Mouse (Mus musculus) Patski (cell line): ENCODE data around the gene Pard3b. TPM values are rescaled to one million over a fixed set of nuclear protein-coding genes. Genes with fewer than 3 reads are reported as not detected.
A peak's percentile ranks its signal among the peaks of the same experiment; 100 is the strongest.

Experiments used
- ATAC-seq: fragments of 100-300 bp; one replicate; pipeline ENCODE4 v1.8.0; 2021
- CTCF ChIA-PET: fragments of 350-600 bp; sonication (Branson Sonifier 250); formaldehyde crosslinking; loops from one replicate; lab custom pipeline; 2022; ENCODE audit warnings: inconsistent platforms; lab: Charles Lee
- POLR2A ChIA-PET: fragments of 350-600 bp; sonication (Branson Sonifier 250); formaldehyde crosslinking; loops from one replicate; lab custom pipeline; 2022; ENCODE audit warnings: antibody characterized with exemption, inconsistent platforms; lab: Charles Lee
- DNase-seq: peaks from one replicate; pipeline ENCODE4 v3.0.0-alpha.2; 2011; ENCODE audit warnings: low read depth, low spot score
- H3K27me3 ChIP-seq: fragments of 371-371 bp; one replicate; pipeline ENCODE4 v1.5.1; 2021
- CTCF ChIP-seq: fragments of 100-300 bp; IDR thresholded peaks from one replicate; pipeline ENCODE4 v1.5.1; 2021
- in situ Hi-C: fragments of 300-500 bp; cut with MboI; formaldehyde crosslinking; loops from 3 replicates; pipeline ENCODE4 v1.11.1; 2018; ENCODE audit warnings: low pct_unique_long_range_greater_than_20kb, mixed read lengths
- polyA plus RNA-seq: library from polyadenylated mRNA; unstranded; gene quantifications from one replicate; pipeline ENCODE4 v1.2.3, GENCODE M21; 2021

Gene Pard3b
- polyA plus RNA-seq, 1 experiment from 2014 or later = 9.1 TPM

DNA sequence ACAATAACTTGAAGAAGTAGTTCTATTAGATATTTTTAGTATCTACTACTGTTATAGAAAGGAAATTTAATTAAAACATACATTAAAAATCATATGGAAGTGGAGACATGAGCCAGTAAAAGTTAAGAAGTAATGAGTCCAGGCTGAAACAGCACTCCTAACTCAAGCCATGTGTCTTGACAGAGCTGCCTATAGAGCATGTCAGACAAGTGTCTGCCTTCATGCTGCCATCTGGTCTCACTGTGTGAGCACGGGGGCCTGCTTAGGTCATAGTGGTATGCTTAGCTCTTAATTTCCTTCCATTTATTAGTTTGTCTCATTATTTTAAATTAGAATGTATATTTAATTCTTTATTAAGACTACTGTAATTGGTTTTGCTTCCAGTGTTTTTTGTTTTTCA, 517.3 kb downstream of the Pard3b start:
- no peak for ATAC-seq
- ChIA-PET POLR2A (no interaction called here), CTCF (interaction anchor here (1.4 kb wide), 1 partner anchor 14 kb away, joined by 3 read pairs; no protein-coding TSS in a partner anchor)
- no peaks in the 10 kb centered on the region for H3K27me3 ChIP-seq
- DNase-seq = no peak
- in situ Hi-C loops = no loop called here
- no peak for TF ChIP-seq CTCF

DNA sequence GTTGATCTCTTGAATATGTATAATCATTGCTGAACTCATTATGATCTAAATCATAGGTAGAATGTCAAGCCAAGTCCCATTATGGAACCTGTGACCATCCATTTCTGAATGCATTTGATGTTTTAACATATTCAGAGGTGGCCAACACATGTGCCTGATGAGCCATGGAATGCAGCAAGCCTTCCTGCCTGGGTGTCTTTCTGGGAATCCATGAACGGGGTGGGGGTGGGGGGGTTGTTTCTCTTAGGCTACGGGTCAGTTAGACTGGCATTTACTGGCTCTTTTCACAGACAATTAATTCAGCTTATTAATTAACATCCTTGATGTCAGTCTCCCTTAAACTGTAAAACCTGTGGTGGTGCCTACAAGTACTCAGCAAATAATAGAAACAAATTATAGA, 521.0 kb downstream of the Pard3b start:
- DNase-seq (peak; percentile 60), ATAC-seq (peak; percentile 12)
- ChIA-PET CTCF (no interaction called here), POLR2A (no interaction called here)
- H3K27me3 ChIP-seq = no peaks in the 10 kb centered on the region
- in situ Hi-C loops = no loop called here
- no peak for TF ChIP-seq CTCF

DNA sequence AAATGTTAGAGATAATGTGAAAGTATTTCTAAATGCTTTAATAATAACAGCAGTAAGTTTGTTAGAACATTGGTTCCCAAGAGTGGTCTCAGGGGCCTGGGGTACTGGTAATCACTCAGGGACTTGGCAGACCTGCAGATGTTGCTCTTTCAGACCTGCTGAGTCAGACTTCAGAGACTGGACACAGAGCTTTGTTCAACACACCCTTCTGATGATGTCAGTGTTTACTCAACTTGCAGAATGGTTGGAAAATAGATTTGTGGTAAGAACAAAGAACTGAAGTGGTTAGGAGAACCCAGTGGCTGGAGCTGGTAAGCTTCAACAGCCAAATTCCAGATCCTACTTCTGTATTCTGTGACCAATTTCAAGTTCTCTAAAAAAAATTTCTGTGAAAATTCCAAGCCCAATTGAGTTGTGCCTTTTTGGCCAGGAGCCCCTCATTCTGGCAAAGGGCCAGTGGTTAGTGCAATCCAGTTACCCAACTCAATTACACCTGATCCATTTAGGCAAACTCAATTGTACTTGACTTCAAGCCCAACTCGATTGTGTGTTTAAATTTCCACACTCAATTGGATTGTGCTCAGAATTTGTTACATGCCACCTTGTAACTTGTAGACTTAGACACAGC, 536.5 kb downstream of the Pard3b start:
- ChIA-PET POLR2A (no interaction called here), CTCF (no interaction called here)
- no peak for TF ChIP-seq CTCF
- in situ Hi-C loops = no loop called here
- peak; percentile 13 for DNase-seq
- no peaks in the 10 kb centered on the region for H3K27me3 ChIP-seq
- ATAC-seq = peak; percentile 26

DNA sequence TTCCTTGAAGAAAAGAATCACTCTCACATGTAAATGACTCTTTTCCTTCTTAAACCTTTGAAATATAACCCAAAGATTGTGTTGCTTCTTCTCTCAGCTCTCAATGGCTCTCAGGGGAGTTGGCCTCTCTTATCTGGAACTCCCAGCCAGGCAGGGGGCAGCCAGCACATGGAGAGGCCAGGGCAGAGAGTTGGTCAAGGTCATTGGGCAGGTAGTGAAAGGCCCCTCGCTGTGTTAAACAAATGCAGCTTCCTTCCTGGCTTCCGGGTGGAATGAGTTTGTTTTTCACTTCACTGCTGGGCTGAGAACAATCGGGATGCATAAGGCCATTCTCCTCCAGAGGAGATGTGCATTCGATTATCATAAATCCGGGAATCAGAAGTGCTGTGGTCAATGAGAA, 543.0 kb downstream of the Pard3b start:
- CTCF ChIA-PET = no interaction called here
- H3K27me3 ChIP-seq = no peaks in the 10 kb centered on the region
- DNase-seq = no peak
- POLR2A ChIA-PET = no interaction called here
- no peak for TF ChIP-seq CTCF
- ATAC-seq = no peak
- in situ Hi-C loops = no loop called here

DNA sequence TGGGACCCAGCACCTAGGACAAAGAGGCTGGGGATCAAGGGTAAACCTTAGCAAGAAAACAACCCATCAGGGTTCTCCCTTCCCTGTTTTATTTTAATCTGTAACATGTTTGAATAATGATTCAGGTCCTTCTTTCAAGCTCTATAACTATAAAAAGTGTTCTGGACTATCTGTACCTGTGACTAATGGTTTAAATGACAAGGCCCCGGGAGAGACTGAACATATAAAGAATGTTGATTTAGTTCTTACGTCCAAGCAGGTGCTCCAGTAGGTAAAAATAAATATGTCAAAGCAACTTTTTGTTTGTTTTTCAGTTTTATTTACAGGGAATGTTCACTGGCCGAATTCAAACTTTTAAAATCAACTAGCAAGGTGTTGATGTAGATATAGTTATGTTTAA, 544.0 kb downstream of the Pard3b start:
- ChIA-PET CTCF (no interaction called here), POLR2A (no interaction called here)
- DNase-seq = no peak
- ATAC-seq = no peak
- in situ Hi-C loops = no loop called here
- no peak for TF ChIP-seq CTCF
- no peaks in the 10 kb centered on the region for H3K27me3 ChIP-seq

DNA sequence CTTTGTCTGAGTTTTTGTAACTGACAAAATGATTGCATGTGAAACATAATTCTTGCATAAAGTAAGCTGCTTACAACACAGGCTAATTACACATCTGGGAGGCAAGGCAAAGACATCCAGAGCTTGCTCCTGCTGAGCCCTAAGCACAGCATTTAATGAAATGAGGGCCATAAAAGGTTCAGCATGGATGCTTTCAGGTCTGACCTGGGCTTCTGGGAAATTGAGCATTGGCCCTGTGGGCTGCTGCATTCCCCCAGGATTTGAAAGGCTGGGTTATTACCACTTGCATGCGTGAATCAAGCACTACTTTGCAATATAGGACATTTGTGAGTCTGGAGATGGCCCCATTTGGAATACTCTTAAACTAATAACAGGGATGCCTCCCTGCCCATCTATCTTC, 552.2 kb downstream of the Pard3b start:
- ATAC-seq = no peak
- ChIA-PET POLR2A (no interaction called here), CTCF (no interaction called here)
- no peaks in the 10 kb centered on the region for H3K27me3 ChIP-seq
- DNase-seq = no peak
- in situ Hi-C loops = no loop called here
- no peak for TF ChIP-seq CTCF

DNA sequence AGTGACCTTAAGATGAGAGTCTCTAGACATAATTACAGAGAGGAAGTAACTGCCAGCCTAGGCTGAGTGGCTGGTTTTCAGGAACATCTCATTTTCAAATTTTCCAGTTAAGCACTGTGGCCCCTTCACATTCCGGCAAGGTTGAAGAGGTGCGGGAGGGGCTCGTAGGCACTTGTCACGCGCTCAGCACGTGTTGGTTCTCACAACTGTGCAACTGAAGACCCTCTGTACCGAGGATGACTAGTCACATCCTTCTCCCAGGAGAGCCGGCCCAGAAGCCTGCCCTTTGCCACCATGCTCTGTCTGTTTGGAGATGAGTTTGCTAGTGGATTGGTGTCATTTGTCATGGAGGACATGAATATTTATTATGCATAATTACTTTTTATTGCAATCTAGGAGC, 558.9 kb downstream of the Pard3b start:
- ATAC-seq = no peak
- no peak for DNase-seq
- in situ Hi-C loops = no loop called here
- H3K27me3 ChIP-seq = no peaks in the 10 kb centered on the region
- POLR2A ChIA-PET = interaction anchor here (0.6 kb wide), 1 partner anchor 576 kb away, joined by 3 read pairs; no protein-coding TSS in a partner anchor
- CTCF ChIA-PET = no interaction called here
- no peak for TF ChIP-seq CTCF

DNA sequence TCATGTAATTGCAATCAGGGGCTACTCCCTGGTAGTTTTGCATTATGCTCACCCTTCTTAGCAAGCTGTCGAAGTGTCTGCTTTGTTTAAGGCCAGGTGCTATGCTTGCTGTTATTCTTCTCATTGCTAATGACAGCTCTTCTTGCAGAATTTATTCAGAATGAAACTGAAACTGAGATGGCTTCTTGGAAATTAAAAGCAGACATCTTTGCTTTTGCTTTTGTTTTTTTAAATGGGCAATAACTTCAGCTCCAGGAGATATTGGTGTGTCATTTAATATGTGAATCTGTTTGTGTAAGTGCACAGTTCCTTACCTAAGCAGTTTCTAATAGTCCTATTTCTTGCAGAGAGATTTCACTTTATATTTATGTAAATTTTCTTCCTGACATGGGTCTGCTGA, 562.3 kb downstream of the Pard3b start:
- ChIA-PET POLR2A (no interaction called here), CTCF (no interaction called here)
- DNase-seq (no peak), ATAC-seq (no peak)
- H3K27me3 ChIP-seq = no peaks in the 10 kb centered on the region
- TF ChIP-seq CTCF = no peak
- in situ Hi-C loops = loop anchor here (10.0 kb wide), 1 partner anchor 354 kb away; no protein-coding TSS in a partner anchor

DNA sequence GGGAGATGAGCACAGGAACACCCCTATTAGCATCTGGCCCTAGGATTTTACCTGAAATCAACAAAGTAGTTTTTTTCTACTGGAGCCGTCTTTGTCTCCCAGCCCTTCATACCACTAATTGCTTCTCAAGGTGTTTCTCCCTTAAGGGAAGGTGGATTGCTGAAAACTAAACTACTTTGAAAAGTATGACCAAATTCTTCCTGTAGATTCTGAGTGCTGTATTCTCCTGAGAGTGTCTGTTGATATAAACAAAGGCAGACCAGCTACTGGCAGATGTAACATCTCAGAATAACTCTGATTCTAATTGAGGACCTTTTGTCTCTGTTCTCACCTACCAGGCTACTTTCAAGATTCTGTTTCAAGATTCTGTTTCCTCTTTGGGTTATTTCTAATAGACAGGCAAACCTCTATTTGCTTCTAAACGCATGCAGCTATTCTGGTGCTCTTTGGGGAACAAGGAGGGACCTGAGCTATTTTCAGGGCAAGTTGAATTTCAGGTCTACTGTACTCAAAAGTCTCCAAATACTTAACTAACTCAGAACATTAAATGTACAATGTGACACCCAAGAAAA, 563.1 kb downstream of the Pard3b start:
- DNase-seq (no peak), ATAC-seq (no peak)
- no peaks in the 10 kb centered on the region for H3K27me3 ChIP-seq
- POLR2A ChIA-PET = no interaction called here
- TF ChIP-seq CTCF = no peak
- CTCF ChIA-PET = no interaction called here
- in situ Hi-C loops = loop anchor here (10.0 kb wide), 1 partner anchor 353 kb away; no protein-coding TSS in a partner anchor

DNA sequence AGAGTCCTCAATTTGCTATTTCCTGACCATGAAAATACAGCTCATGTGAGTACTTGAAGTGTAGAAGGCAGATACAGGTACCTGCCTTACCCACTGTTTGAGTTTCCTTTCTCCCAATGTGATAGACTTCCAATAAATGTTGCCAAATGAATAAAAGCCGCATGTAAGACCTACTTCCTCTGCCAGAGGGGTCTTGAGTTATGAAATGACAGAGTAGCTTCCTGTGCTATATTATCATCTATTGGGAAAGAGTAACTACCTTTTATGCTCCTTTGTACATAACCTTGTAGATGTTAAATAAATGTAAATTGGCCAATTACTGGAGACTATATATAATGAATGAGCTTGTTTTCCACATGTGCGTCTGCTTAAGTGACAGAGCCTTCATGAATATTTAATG, 574.7 kb downstream of the Pard3b start:
- ChIA-PET POLR2A (no interaction called here), CTCF (interaction anchor here (1.5 kb wide), 1 partner anchor 15 kb away, joined by 4 read pairs; no protein-coding TSS in a partner anchor)
- DNase-seq (no peak), ATAC-seq (no peak)
- in situ Hi-C loops = no loop called here
- H3K27me3 ChIP-seq = no peaks in the 10 kb centered on the region
- no peak for TF ChIP-seq CTCF

DNA sequence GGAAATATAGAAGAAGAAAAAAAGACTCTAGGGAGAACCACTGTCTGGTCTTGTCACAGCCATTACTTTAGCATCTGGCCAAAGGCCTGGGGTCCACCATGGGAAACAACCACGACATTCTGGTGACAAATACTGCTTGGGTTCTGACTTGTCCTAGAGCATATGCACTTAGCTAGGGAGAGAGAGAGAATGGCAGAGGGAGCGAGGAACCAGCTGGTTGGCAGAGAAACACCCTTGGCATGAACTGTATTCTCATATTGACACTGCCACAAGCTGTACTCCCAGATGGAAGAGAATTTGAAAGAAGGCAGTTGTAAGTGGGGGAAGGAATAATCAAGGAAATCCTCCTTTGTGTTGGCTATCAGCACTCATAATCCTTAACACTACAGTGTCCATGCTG, 577.2 kb downstream of the Pard3b start:
- POLR2A ChIA-PET = interaction anchor here (0.9 kb wide), 1 partner anchor 13 kb away, joined by 3 read pairs; no protein-coding TSS in a partner anchor
- H3K27me3 ChIP-seq = no peaks in the 10 kb centered on the region
- DNase-seq (no peak), ATAC-seq (no peak)
- in situ Hi-C loops = no loop called here
- TF ChIP-seq CTCF = no peak
- CTCF ChIA-PET = interaction anchor here (1.4 kb wide), 1 partner anchor 22 kb away, joined by 3 read pairs; no protein-coding TSS in a partner anchor
